Mouse (Mus musculus): ENCODE measurements around the gene Tmem231.

DNA sequence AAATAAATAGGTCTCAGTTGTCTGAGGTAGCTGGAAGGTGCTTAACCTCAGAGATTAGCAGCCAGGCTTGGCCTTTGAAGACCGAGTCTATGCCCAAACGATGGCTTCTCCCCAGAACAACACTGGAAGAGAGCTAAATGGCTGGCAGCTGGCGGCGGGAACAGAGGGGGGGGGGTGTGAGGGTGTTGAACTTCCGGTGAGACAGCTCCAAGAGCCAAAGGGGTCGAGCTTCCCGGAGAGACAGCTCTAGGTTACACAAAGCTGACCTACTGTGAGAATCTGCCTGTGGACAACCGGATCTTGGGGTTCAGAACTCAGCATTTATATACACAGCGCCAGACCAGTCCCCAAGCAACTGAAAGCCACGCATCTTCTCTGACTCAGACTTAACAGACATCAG is 35.1 kb downstream of the Tmem231 start:
- TF ChIP-seq POLR2A (IDR thresholded peaks at IDR 0.05; ENCODE audit: borderline replicate concordance, extremely low read depth, insufficient read depth, insufficient read length, poor library complexity, severe bottlenecking) (no peak), CTCF (IDR thresholded peaks at IDR 0.05; ENCODE audit: borderline replicate concordance, extremely low read depth, insufficient read depth, insufficient read length) (no peak)

All from brain, embryonic 14.5 days (tissue).